Mouse (Mus musculus) ES-E14 (cell line): ENCODE results near the gene Wdr5. TPM values are rescaled to one million over a fixed set of nuclear protein-coding genes. Genes with fewer than 3 reads are reported as not detected.

ENCODE experiments used
- DNase-seq: peaks from one replicate; pipeline ENCODE4 v3.0.0-alpha.2; 2013; ENCODE audit warnings: low read depth, low spot score
- H3K27ac ChIP-seq: 2 replicates; pipeline ENCODE4 v1.5.1; 2012; ENCODE audit warnings: low read depth, mild to moderate bottlenecking, low read length, moderate library complexity, mixed read lengths; ENCODE audit not compliant: poor library complexity, insufficient read depth, severe bottlenecking
- H3K36me3 ChIP-seq: 2 replicates; pipeline ENCODE4 v1.6.1; 2012; ENCODE audit warnings: mild to moderate bottlenecking, low read length, moderate library complexity, mixed read lengths; ENCODE audit not compliant: control insufficient read depth, poor library complexity, insufficient read depth, severe bottlenecking
- H3K4me1 ChIP-seq, 2 experiments: fragments of 150-350 bp in 1 of 2; sonication (generic) in 1 of 2; 2 replicates each; pipeline ENCODE4 v1.6.1; 2012; ENCODE audit warnings: low read length in 2 of 2, mild to moderate bottlenecking in 1 of 2, mixed read lengths in 1 of 2; ENCODE audit not compliant: control insufficient read depth in 2 of 2, insufficient read depth in 2 of 2, poor library complexity in 1 of 2
- H3K4me3 ChIP-seq, 2 experiments: fragments of 150-350 bp in 1 of 2; sonication (generic) in 1 of 2; 2 replicates each; pipeline ENCODE4 v1.5.1; 2012; ENCODE audit warnings: low read length in 2 of 2, low read depth in 1 of 2, mild to moderate bottlenecking in 1 of 2, mixed read lengths in 1 of 2; ENCODE audit not compliant: insufficient read depth in 1 of 2, poor library complexity in 1 of 2, severe bottlenecking in 1 of 2
- H3K9ac ChIP-seq: 2 replicates; pipeline ENCODE4 v1.6.1; 2012; ENCODE audit warnings: low read depth, mild to moderate bottlenecking, low read length, mixed read lengths; ENCODE audit not compliant: poor library complexity, insufficient read depth, severe bottlenecking
- H3K9me3 ChIP-seq: fragments of 150-350 bp; sonication (generic); 2 replicates; pipeline ENCODE4 v1.6.1; 2012; ENCODE audit warnings: low read depth, mild to moderate bottlenecking, low read length; ENCODE audit not compliant: control insufficient read depth, insufficient read depth
- CHD2 ChIP-seq: IDR thresholded peaks from 2 replicates; pipeline ENCODE4 v1.6.1; 2014; ENCODE audit warnings: mild to moderate bottlenecking, low read depth, low read length, inconsistent platforms
- HCFC1 ChIP-seq: IDR thresholded peaks from 2 replicates; pipeline ENCODE4 v1.6.1; 2012; ENCODE audit warnings: low read length, inconsistent platforms, borderline replicate concordance; ENCODE audit not compliant: insufficient read depth
- MAFK ChIP-seq: IDR thresholded peaks from 2 replicates; pipeline ENCODE4 v1.6.1; 2014; ENCODE audit warnings: mild to moderate bottlenecking, low read depth, low read length, inconsistent platforms; ENCODE audit not compliant: insufficient read depth
- ZC3H11A ChIP-seq: IDR thresholded peaks from 2 replicates; pipeline ENCODE4 v1.6.1; 2012; ENCODE audit warnings: low read depth, mild to moderate bottlenecking, inconsistent platforms, low read length, borderline replicate concordance
- ZNF384 ChIP-seq: IDR thresholded peaks from 2 replicates; pipeline ENCODE4 v1.6.1; 2012; ENCODE audit warnings: low read depth, low read length, inconsistent platforms
- in situ Hi-C, 2 experiments: fragments of 600-800 bp; cut with MboI; formaldehyde crosslinking; loops; one replicate each; pipeline ENCODE4 v1.15.1; 2025; ENCODE audit warnings: low sequenced_read_pairs in 2 of 2, inconsistent platforms in 1 of 2; ENCODE audit not compliant: unreplicated experiment in 2 of 2
- total RNA-seq: library from RNA; depleted of rRNA; stranded (reverse); fragments of 300-350 nt; gene quantifications from 2 replicates; pipeline ENCODE4 v1.2.3, GENCODE M21; 2012

Gene Wdr5
- total RNA-seq, 1 experiment, result 106 TPM

DNA sequence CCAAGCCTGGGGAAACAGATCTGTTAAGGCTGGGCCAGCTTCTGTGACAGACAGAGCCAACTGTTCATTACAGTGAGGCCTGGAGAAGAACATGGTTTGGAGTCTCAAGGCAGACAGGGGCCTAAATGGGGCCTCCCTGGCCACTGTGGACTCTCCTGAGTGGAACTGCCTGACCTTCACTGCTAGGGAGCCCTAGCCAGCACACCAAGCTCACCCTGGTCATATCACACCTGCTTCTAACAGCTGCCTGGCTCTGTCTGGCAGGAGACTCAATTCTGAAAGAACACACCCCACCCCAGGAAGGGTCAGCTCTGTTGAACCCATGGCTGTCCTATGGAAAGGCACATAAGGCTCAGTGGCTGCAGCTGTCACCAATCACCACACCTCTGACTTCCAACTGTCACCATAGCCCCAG is 43.8 kb upstream of the Wdr5 start:
- TF ChIP-seq HCFC1, result no peak
- no peak for TF ChIP-seq ZC3H11A
- TF ChIP-seq ZNF384, result no peak
- TF ChIP-seq CHD2, result no peak
- no peak for TF ChIP-seq MAFK
- no peak overlapping the region for H3K4me3 ChIP-seq
- H3K4me1 ChIP-seq, result peaks cover 3 to 18% of the 10 kb centered on the region in 2 experiments; a peak in 2 of 4 replicates
- no peak overlapping the region for H3K27ac ChIP-seq
- no peak for DNase-seq
- no peaks in the 10 kb centered on the region for H3K9me3 ChIP-seq
- no peak overlapping the region for H3K9ac ChIP-seq
- peaks cover 27% of the 10 kb centered on the region for H3K36me3 ChIP-seq
- in situ Hi-C loops, result no loop called here

DNA sequence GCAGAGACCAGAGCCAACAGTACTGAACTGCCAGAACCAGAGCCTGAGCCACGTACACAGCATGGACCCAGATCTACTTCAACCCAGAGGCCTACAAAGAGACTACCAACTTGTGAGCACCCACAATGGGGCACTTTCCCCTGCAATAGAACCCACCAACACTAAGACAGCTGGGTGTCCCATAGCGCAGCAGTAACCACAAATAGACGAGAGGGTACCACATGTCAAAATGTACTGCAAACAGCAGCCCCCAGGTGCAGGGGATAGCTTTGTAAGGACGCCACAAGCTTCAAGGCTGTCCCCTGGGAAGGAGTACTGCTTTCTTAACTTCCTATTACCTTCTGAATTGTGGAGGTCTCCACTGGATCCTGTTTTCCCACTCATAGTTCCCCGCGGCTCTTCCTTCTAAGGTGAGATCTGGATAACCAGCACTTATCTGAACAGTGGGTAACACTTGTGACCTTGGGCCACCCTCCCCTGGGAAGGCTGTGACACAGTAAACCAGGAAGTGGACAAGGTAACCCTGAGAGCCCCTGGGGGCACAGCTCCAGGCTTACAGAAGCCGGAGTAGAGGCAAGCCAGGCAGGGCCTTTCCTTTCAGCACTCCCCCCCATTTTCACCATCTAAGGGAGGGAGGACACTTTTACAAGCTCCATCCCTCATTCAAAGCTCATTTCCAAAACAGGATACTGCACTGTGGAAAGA is 41.7 kb upstream of the Wdr5 start:
- peaks cover 17% of the 10 kb centered on the region; the same call in 1 of the 2 replicates for H3K36me3 ChIP-seq
- no peak overlapping the region for H3K4me3 ChIP-seq
- H3K27ac ChIP-seq, result no peak overlapping the region
- H3K9ac ChIP-seq, result no peak overlapping the region
- no peak for TF ChIP-seq ZNF384
- TF ChIP-seq CHD2, result no peak
- TF ChIP-seq ZC3H11A, result no peak
- no peak for TF ChIP-seq HCFC1
- no peak for TF ChIP-seq MAFK
- H3K9me3 ChIP-seq, result no peaks in the 10 kb centered on the region
- no peak for DNase-seq
- in situ Hi-C loops, result no loop called here
- H3K4me1 ChIP-seq, result peaks cover 3 to 18% of the 10 kb centered on the region in 2 experiments; a peak in 2 of 4 replicates

DNA sequence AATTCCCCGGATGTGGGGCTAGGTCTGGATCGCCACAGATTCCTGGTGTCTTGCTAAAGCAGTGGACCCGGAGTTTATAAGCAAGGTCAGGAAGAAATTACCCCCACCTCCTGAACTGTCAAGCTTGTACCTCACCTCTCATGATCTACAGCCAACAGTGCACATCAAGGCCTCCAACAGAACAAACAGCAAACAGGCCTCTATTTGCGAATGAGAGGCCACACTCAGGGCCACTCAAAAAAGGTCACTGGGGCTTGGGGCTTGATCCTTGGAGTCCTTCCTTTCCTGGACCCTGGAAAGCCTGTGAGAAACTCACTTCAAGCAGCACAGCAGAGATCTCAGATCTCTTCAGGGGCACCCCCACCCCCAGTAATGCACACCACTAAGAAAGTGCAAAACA is 41.0 kb upstream of the Wdr5 start:
- H3K36me3 ChIP-seq, result peaks cover 16% of the 10 kb centered on the region; the same call in 1 of the 2 replicates
- DNase-seq, result no peak
- H3K4me3 ChIP-seq, result peak overlapping the region; percentile 88 to 95
- H3K27ac ChIP-seq, result no peak overlapping the region
- in situ Hi-C loops, result no loop called here
- H3K9me3 ChIP-seq, result no peaks in the 10 kb centered on the region
- no peak for TF ChIP-seq CHD2
- no peak for TF ChIP-seq ZC3H11A
- no peak for TF ChIP-seq HCFC1
- TF ChIP-seq ZNF384, result no peak
- TF ChIP-seq MAFK, result no peak
- peak overlapping the region; percentile 32 for H3K9ac ChIP-seq
- H3K4me1 ChIP-seq, result peaks cover 3 to 18% of the 10 kb centered on the region in 2 experiments; a peak in 2 of 4 replicates

DNA sequence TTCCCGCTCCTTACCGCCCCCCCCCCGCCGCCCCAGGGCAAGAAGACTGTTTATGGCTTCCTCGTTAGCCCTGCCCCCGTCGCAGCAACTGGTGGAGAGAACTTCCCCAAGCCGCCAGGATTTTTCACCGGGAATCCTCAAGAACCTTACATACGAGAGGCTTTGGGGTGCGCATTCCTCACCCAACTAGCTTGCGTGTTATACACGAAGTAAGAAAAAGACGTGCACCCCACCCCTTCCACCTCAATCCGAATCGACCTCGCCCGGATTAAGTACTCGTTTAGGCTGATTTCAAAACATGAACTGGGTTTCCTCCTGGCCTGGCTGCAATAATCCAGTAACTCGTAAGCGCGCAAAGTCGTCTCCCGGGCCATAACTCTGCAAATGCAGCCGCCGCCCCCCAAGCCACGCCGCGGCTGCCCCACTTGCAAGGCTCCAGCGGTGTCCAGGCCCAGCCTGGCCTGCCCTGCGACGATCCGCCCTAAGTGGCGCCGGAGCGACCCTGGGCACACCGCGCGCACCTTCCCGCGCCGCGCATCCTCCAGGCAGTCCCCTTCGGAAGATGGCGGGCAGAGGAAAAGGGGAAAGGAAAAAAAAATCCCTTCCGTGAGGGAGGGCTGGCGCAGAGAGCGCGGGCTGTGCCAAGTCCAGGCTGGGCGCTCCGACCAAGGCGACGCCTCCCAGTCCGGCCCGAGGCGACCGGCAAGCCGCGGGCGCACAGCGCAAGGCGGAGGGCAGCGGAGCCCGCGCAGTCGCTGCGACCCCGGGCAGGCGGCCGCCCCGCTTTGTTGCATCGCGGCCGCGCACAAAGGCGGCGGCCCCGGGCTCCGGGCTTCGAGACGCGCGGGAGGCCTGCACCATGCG is 40.1 kb upstream of the Wdr5 start:
- peak overlapping the region; percentile 88 to 95 for H3K4me3 ChIP-seq
- peak overlapping the region; percentile 91 for H3K9ac ChIP-seq
- peaks cover 16% of the 10 kb centered on the region; the same call in 1 of the 2 replicates for H3K36me3 ChIP-seq
- peak overlapping the region; percentile 83 for H3K27ac ChIP-seq
- TF ChIP-seq MAFK, result no peak
- no peak for TF ChIP-seq CHD2
- TF ChIP-seq ZNF384, result no peak
- TF ChIP-seq HCFC1, result peak; percentile 27; the same call in 1 of the 2 replicates
- no peak for TF ChIP-seq ZC3H11A
- no peaks in the 10 kb centered on the region for H3K9me3 ChIP-seq
- in situ Hi-C loops, result no loop called here
- peaks cover 3 to 16% of the 10 kb centered on the region in 2 experiments; a peak in 2 of 4 replicates for H3K4me1 ChIP-seq
- DNase-seq, result no peak
